Mouse (Mus musculus) C2C12 (cell line): ENCODE results near the gene Ngdn.

Experiments
- CEBPB ChIP-seq: IDR thresholded peaks from one replicate; pipeline ENCODE4 v1.6.1; 2011; ENCODE audit warnings: low read depth, mild to moderate bottlenecking, control low read depth, moderate library complexity
- CTCF ChIP-seq: IDR thresholded peaks from one replicate; pipeline ENCODE4 v1.5.1; 2011; ENCODE audit not compliant: control insufficient read depth, insufficient read depth, insufficient read length
- MAX ChIP-seq: IDR thresholded peaks from one replicate; pipeline ENCODE4 v1.6.1; 2011; ENCODE audit warnings: mild to moderate bottlenecking, control low read depth
- MYOD1 ChIP-seq: IDR thresholded peaks from one replicate; pipeline ENCODE4 v1.6.1; 2011; ENCODE audit warnings: low read depth; ENCODE audit not compliant: control insufficient read depth, insufficient read length
- MYOG ChIP-seq: IDR thresholded peaks from one replicate; pipeline ENCODE4 v1.6.1; 2011; ENCODE audit not compliant: control insufficient read depth, insufficient read length; ENCODE audit errors: extremely low read depth
- USF1 ChIP-seq: IDR thresholded peaks from one replicate; pipeline ENCODE4 v1.6.1; 2011; ENCODE audit warnings: low read depth, mild to moderate bottlenecking, control low read depth, moderate library complexity

DNA sequence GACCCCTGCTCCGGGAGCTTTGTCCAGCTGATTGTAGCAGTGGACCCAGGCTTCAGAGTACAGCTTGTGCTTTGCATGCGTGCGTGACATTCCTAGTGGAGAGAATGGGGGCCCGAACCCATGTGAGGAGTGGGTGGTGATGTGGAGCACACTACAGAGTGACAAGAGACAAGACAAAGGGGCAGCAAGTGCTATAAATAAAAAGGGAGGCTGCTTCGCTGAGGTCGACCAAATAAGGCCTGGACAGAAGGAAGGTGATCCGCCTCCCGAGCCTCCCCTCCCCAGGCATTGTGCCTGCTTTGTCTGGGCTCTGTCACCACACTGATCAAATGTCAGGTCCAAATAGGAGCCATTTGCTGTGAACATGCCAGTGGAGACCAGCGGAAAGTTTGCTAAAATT, 18.5 kb upstream of the Ngdn start:
- no peak for TF ChIP-seq CTCF
- no peak for TF ChIP-seq MYOG
- no peak for TF ChIP-seq MAX
- no peak for TF ChIP-seq CEBPB
- TF ChIP-seq MYOD1: no peak
- no peak for TF ChIP-seq USF1
